Mouse (Mus musculus) kidney, adult 9 months (tissue): ENCODE measurements at regions not wholly inside any gene's neighbourhood (a gene's known extent, or its start where the extent isn't known, plus 50 kb on each side); places are given as distances from the start of the nearest gene placed in this dataset.
"Not testable (repeated sequence)": the region's sequence is repeated elsewhere in the genome, so short reads cannot be mapped to it uniquely, and the experiment has no call there.

ENCODE experiments used
- DNase-seq: peaks from one replicate; pipeline ENCODE4 v3.0.0; 2022

DNA sequence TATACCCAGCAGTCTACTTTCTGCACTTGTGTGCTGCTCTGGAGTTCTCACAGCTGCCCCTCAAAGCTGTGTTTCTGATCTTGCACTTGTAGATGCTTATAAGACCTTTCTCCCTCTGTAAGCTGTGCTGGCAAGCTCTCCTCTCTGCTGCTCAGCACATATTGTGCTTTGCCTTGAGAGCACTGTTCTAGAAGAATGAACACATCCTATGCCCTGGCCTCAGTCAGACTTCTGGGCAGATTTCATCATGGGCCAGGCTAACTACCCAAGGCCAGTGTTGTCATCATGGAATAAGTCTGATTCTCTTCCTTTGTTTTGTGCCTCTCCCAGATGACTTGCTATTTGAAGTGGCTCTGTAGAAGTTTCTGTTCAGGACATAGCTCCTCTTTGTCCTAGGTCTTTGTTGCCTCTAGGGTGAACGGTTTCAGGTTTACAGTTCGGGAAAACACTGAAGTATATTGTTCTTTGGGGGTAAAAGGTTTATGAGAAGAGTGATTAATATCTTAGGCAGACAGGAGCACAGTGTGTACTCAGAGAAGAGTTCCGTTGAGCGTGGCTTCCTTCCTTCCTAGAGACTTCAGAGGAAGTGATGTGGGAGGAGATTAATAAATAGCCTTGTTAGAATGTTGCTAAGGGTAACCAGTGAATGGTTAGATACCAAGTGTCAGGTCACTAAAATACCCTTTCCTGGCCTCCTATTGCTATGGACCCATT is 70.8 kb downstream of the Pcdh18 start:
- DNase-seq: peak; percentile 2

DNA sequence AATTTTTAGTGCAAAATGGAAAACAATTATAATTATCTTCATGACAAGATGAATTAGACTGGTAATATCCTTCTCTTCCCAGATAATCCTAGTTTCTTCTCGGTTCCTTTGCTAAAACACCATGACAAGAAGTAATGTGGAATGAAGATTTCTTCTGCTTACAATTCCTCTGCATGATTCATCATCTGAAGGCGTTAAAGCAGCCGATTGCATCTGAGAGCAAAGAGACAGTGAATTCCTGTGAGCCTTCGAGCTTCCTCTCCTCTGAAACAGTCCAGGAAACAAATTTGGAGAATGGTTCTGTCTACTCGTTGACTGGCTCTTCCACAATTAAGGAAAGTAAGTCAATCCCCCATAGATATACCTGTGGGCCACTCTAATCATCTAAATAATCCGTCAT is 82.2 kb downstream of the Pcdh18 start:
- DNase-seq: no peak

DNA sequence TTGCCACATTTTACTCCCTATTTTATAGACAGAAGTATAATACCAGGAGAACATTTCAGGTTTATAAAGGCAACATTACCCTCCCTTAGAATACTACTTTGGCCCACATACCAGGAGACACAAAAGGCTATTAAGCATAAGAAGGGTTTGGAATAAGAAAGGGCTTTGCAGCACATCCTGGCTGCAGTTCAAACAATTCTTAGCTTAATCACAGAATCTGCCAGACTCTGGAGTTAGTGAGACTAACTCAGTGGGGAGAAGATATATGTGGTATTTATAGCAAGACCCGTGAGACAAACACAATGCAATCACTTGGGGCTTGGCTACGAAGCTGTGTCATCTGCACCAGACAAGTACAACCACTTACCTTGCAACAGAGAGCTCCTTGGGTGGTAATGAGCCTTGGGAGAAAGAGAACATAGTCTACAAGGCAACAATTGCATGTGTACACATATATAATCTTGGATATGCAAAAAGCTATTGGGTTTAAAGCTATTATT is 84.4 kb downstream of the Pcdh18 start:
- DNase-seq: no peak

DNA sequence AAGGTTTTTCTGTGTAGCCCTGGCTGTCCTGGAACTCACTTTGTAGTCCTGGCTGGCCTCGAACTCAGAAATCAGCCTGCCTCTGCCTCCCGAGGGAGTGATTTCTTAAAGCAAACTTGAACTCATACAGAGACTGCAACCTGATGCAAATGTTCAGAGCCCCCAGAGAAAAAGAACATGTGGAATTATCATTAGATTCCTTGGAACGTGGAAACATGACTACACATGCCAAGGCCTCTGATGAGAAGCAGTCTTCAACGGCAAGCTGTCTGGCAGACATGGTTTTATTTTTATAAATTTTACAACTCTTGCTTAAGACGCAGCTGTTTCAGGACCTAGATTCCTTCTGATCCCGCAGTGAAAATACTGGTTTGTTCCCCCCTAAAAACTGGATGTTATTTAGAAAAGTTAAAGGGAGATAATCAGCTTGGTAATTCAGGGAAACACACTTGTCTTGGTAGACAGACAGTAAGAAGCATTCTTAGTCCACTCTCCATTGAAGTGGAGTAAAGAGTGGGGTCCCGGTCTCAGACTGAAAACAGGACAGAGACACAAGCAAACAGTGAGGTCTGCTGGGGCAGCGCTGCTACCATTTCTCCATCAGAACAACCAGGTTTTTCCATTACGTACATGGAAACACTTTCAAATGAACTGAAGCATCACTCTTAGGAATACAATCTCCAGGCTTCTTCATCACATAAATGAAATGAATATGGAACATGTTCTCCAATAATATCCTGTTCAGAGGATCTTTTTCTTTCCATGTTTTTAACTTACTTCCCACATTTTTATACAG is 89.4 kb downstream of the Pcdh18 start:
- no peak for DNase-seq

DNA sequence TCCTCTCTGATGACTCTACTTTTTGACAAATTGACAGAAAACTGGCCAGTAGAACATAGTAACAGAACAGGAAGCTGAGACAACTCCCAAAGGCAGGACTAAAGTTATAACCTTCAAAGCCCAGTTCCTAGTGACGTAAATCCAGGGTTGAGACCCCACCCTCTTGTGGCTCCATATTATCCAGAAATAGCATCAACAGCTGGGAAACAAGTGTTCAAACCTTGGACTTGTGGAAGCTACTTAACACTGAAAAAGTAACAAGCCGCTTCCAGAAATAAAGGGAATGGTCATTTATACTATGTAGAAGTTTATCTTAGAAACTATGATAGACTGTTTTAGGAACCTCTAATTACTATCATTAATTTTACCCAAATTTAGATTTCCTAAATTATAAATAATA is 90.6 kb downstream of the Pcdh18 start:
- DNase-seq: no peak

DNA sequence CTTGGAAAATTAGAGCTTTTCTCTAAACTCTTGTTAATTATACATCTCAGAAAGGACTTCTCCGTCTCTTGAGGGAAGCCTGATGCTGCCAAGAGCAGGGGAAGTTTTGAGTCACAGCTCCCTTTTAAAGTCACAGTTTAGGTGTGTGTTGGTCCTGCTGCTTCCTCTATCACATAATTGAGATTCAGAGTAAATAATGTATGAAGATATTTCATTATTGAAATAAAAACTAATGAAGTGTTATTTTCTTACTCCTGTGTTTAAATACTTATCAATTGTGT is 108.3 kb downstream of the Pcdh18 start:
- DNase-seq: no peak

DNA sequence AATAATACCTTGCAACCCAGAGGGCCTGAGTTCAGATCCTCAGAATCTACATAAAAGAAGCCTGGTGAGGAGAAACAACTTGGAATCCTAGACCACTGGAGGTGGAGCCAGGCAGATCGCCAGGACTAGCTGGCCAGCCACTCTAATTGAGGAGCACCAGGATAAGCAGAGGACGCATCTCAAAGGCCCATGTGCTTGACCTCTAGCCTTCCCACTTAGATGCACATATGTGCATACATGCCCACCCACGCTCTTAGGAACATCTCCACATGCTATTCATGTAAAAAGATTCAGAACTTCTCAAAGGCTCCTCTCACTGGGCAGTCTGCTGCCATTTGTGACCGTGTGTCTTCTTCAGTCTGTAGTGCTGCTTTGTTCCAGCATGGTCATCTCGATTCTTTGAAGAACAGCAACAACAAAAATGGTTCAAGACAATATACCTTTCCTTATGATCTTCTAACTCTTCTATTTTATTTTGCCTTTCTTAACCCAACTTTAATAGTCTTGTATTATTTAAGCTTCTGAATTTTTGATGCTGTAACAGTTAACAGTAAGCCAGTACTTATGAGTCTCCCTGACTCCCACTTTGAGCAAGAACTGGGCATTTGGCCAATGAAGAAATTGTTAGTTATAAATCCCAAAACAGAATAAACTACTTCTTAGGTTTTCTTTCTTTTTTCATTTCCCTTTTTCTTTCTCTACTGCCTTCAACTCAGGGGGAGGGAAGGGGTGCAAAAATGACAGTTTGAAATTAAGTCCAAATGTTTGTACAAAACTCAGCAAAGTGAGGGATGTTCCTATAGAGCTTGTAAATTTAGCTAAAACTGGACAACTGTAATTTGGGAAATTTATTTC is 108.9 kb downstream of the Pcdh18 start:
- DNase-seq: no peak

DNA sequence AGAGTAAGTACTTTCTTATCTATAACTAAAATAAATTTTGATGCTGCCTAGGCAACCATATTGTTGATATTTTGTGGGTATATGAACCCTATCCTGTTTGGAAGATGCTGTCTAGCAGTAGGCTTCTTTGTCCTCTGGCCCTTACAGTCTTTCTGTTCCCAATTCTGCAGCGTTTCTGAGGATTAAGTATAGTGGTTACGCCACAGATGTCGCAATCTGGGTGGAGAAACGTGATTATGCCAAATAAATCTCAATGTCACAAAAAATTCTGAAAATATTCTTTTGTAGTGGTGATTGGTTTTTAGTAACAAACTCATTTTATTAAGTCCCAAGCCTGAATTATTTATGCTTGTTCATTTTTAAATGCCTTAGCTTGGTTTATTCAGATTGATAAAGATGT is 112.1 kb downstream of the Pcdh18 start:
- DNase-seq: no peak

DNA sequence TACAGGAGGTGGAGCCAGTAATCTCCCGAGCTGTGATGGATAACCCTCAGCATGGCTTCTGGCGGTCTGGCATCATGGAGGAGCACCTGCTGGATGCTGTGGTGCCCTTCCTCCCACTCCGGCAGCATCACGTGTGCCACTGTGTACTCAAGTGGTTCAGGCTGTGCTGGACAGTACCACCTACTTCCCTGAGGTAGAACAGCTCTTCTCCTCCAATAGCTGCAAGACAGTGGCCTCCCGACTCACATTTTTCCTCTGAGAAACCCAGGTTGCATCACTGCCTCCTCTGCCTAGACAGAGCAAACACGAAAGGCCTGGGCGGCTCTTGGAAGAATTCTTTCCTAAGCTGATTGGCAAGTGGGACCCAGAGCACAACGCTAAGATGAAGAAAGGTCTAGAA is 113.3 kb downstream of the Pcdh18 start:
- DNase-seq: no peak

DNA sequence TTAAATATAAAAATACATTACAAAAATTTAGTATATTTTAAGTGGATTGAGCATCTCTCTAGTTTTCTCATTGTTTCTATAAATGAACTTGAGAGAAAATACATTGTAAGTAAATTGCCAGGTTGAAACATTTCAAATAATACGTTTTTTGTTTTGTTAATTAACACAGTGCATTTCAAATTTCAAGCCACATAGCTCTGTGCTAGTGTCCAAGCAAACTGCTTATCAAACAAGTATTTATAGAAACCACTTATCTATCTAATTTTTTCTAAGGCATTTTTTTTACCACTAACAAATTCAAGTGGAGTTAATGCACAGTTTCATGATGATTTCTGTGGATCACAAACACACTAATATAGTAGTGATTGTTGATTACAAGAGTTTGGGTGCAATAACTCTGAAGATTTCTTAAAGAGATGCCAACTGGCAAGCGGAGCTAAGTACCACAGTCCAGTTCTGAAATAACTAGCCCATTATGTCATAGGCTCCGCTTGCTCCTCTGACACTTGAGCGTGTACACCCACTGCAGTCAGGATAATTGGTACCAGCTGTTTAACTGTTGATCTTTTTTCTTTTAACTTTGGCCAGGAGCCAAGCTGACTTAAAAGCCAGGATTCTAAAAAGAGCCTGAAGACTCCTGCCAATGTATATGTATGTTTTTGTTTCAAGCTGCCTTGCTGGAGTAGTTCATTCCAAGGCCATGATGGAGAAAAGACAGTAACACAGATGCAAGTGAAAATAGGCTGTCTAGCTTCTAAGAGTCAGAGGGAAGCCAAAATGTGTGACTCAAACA is 115.0 kb downstream of the Pcdh18 start:
- DNase-seq: peak; percentile 13

DNA sequence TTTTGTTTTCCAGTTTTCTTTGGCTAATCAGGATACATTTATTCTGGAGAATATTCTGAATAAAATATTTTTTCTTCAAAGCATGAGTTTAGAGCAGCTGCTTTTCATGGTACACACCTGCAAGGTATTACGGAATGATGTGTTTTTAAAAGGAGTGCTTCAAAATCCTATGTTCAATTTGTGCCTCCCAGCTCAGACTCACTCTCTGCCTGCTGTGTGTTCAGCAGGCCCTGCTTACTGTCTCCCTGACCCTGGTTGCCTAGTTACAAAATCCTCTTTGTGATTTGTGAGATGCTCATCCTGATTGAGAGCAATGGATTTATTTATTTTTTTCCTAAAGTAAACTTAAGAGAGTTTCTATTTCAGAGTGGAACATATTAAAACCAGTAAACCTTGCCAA is 115.7 kb downstream of the Pcdh18 start:
- no peak for DNase-seq

DNA sequence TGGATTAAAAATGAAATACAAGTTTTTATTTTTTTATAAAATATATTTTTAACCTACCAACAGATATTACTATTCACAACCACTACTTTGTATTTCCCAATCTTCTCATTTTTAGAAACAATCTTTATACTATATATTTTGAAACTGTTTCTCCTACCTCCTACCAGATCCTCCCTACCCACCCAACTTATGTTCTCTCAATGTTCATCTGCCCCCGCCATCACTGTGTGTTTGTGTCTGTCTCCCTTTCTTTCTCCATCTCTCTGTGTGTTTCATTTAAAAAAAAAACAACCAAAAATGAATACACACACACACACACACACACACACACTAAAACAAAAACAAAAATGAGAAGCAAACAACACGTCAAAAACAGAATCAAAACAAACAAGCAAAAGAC is 118.5 kb downstream of the Pcdh18 start:
- no peak for DNase-seq

DNA sequence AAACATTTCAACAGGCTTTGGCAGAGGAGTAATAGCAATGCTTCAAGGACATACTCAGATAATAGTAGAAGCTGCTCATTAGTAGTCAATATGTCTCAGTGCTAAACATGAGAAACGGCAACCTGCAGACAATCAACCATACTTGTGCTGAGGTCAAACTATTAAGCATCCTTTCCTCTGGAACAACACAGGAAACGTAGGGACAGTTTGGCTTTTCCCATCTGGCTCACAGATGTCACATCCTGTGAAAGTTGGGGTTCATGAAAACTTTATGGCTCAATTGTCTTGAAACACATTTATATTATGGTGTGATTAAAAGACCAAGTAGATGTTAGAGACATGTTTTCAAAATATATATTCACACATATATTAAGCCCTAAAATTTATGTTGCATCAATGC is 120.4 kb downstream of the Pcdh18 start:
- no peak for DNase-seq

DNA sequence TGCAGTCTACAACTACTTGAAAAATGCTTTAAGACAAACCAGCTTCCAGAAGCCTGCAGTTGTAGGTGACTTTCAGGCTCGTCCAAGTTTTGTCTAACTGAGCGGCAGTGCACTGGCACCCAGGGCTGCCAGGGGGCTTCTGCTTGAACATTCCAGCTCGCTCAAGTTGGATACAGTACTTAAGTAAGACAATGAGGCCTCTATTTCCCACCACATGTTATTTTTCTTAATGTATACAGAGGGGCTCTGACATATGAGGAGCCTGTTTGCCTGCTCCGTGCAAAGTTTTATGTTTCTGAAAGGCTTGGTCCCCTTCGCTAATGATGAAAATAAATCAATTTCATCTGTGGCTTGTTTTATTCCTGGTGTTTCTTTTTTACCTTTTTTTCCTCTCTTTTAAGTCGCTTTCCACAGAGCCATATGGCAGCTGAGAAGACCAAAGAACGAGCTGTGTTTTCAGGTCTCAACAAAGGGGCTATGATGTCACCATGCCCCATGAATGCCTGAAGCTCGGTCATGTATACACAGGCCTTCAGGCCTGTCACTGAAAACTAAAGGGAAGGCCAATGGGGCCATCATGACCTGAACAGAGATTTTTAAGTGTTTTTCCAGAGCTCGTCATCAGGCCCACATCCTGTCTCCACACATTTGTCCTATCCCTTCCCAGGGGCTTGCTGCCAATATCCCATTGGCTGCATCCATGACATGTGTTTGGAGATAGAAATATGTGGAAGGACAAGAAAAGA is 164.2 kb downstream of the Pcdh18 start:
- DNase-seq: no peak

DNA sequence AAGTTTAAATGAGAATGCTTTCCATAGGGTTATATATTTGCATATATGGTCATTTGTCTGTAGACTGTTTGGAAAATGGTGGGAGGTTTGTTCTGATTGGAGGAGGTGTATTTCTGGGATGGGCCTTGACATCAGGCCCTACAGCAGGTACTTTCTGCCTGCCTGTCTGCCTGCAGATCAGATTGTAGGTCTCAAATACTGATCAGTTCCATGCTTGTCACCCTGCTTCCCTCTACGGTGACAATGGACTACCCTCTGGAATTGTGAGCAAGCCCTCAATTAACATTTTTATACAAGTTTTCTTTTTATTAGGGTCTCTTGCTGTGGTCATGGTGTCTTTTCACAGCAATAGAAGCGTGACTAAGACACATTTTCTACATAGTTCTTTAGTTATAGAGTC is 166.9 kb downstream of the Pcdh18 start:
- DNase-seq: no peak

DNA sequence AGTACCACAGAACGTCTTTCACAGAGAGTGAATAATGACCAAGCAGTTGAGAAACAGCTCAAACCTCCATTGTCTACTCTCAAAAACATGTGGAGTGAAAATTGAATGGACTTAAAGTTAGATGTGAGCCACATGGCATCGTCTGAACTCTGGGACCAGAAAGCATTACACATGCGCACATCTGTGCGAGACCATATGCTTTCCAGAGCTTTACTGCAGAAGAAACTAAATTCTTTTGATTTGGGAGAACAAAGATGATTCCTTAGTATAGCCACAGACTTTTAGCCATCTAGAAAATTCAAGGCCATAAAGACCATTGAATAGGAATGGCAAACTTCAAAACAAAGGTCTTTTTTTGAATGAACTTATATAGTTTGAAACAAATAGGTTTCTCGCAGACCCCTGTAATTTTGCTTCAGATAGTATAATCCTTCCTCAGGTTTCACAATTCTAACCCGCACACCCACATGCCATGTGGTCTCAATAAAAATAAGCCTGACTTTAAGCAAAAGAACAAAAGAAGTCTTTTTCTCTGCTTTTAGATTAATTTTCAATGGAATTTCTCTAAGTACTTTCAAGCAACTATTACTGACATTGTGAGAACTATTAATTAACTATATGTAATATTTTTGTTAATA is 170.5 kb downstream of the Pcdh18 start:
- no peak for DNase-seq

DNA sequence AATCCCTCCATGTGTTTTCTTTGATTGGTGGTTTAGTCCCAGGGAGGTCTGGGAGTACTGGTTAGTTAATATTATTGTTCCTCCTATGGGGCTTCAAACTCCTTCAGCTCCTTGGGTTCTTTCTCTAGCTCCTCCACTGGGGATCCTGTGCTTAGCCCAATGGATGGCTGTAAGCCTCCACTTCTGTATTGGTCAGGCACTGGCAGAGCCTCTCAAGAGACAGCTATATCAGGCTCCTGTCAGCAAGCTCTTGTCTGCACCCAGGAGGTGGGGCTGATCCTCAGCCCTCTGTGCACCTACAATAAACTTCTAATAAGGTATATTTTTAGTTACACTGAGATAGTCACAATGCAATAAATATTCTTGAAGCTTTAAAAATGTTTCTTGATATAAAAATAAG is 171.2 kb downstream of the Pcdh18 start:
- DNase-seq: not testable (repeated sequence)

DNA sequence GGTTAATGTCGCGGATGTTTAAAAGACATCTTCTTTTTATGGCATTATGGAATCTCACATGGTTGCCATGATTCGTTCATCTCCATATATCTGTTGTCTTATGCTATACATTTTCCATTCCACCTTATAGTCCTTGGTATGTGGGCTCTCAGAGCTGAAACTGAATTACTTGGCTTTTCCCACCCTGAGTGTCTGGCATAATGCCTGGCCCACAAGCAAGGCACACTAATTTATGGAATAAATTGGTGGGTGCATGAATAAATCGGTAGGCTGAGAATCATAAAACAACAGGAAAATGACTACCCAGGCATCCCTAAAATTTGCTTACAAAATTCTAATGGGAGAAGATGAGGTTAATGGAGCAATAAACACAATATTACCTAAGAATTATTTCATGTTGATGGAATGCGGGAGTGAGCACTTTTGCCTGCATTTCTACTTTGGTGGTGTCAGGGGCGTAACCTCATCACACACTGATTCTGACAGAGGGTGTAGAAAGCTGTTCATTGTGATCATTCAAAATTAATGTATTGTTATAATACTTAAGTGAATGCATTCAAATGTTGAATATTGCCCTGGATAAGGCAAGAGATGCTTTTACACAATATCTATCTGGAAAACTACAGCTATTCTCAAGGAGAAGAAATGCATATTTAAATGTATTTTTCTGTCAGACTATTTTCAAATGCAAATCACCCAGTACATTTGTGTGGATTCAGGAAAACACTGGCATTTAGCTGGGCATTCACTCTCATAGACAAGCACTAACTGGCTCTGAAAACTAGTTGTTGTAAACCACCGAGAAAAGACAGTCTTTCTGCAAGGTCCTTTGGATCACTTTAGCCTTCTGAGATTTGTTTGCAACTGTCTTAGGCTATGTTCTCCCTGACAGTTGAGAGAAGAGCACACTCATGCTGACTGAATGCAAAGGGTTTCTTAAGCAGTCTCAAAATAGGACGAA is 190.1 kb downstream of the Pcdh18 start:
- no peak for DNase-seq

DNA sequence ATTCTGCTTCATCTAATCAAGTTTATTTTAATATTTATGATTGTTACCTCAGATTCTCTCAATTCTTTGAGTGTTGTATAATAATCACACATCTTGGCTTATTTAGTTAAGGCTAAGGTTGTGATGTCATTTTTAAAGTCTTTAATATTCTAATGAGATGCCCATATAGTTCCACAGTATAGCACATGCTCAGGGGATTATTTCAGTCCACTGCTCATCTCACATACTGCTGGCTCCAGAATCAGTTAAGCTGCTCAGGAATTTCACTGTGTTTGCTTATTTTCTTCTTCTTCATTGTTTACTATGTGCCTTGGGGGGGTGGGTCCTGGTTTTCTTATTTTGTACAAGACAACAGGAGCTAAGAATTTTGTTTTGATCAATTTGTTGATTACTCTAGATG is 229.5 kb downstream of the Pcdh18 start:
- DNase-seq: no peak

DNA sequence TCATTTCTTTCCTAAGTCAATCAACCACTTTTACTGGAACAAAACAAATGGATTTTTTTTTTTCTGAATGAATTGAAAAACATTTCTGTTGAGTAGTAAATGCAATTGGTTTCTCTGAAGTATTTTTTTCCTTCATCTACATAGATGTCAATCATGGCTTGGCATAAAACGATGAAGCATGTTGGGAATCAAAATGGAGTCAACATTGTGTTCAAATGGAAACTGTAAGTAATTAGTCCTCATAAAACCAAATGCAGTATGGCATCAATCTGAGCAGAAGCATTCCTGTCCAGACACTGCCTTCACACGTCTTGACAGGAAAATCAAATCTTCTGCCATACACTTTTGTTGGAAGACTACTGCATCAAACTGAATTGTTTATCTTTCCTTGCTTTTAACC is 237.0 kb downstream of the Pcdh18 start:
- no peak for DNase-seq
